Mouse (Mus musculus) ES-E14 (cell line): Measurements from ENCODE around the gene Scn8a. TPM values are rescaled to one million over a fixed set of nuclear protein-coding genes. Genes with fewer than 3 reads are reported as not detected.

Source experiments
- DNase-seq: peaks from one replicate; pipeline ENCODE4 v3.0.0-alpha.2; 2013; ENCODE audit warnings: low read depth, low spot score
- H3K27ac ChIP-seq: 2 replicates; pipeline ENCODE4 v1.5.1; 2012; ENCODE audit warnings: low read depth, mild to moderate bottlenecking, low read length, moderate library complexity, mixed read lengths; ENCODE audit not compliant: poor library complexity, insufficient read depth, severe bottlenecking
- H3K36me3 ChIP-seq: 2 replicates; pipeline ENCODE4 v1.6.1; 2012; ENCODE audit warnings: mild to moderate bottlenecking, low read length, moderate library complexity, mixed read lengths; ENCODE audit not compliant: control insufficient read depth, poor library complexity, insufficient read depth, severe bottlenecking
- H3K4me1 ChIP-seq, 2 experiments: fragments of 150-350 bp in 1 of 2; sonication (generic) in 1 of 2; 2 replicates each; pipeline ENCODE4 v1.6.1; 2012; ENCODE audit warnings: low read length in 2 of 2, mild to moderate bottlenecking in 1 of 2, mixed read lengths in 1 of 2; ENCODE audit not compliant: control insufficient read depth in 2 of 2, insufficient read depth in 2 of 2, poor library complexity in 1 of 2
- H3K4me3 ChIP-seq, 2 experiments: fragments of 150-350 bp in 1 of 2; sonication (generic) in 1 of 2; 2 replicates each; pipeline ENCODE4 v1.5.1; 2012; ENCODE audit warnings: low read length in 2 of 2, low read depth in 1 of 2, mild to moderate bottlenecking in 1 of 2, mixed read lengths in 1 of 2; ENCODE audit not compliant: insufficient read depth in 1 of 2, poor library complexity in 1 of 2, severe bottlenecking in 1 of 2
- H3K9ac ChIP-seq: 2 replicates; pipeline ENCODE4 v1.6.1; 2012; ENCODE audit warnings: low read depth, mild to moderate bottlenecking, low read length, mixed read lengths; ENCODE audit not compliant: poor library complexity, insufficient read depth, severe bottlenecking
- H3K9me3 ChIP-seq: fragments of 150-350 bp; sonication (generic); 2 replicates; pipeline ENCODE4 v1.6.1; 2012; ENCODE audit warnings: low read depth, mild to moderate bottlenecking, low read length; ENCODE audit not compliant: control insufficient read depth, insufficient read depth
- CHD2 ChIP-seq: IDR thresholded peaks from 2 replicates; pipeline ENCODE4 v1.6.1; 2014; ENCODE audit warnings: mild to moderate bottlenecking, low read depth, low read length, inconsistent platforms
- HCFC1 ChIP-seq: IDR thresholded peaks from 2 replicates; pipeline ENCODE4 v1.6.1; 2012; ENCODE audit warnings: low read length, inconsistent platforms, borderline replicate concordance; ENCODE audit not compliant: insufficient read depth
- MAFK ChIP-seq: IDR thresholded peaks from 2 replicates; pipeline ENCODE4 v1.6.1; 2014; ENCODE audit warnings: mild to moderate bottlenecking, low read depth, low read length, inconsistent platforms; ENCODE audit not compliant: insufficient read depth
- ZC3H11A ChIP-seq: IDR thresholded peaks from 2 replicates; pipeline ENCODE4 v1.6.1; 2012; ENCODE audit warnings: low read depth, mild to moderate bottlenecking, inconsistent platforms, low read length, borderline replicate concordance
- ZNF384 ChIP-seq: IDR thresholded peaks from 2 replicates; pipeline ENCODE4 v1.6.1; 2012; ENCODE audit warnings: low read depth, low read length, inconsistent platforms
- in situ Hi-C, 2 experiments: fragments of 600-800 bp; cut with MboI; formaldehyde crosslinking; loops; one replicate each; pipeline ENCODE4 v1.15.1; 2025; ENCODE audit warnings: low sequenced_read_pairs in 2 of 2, inconsistent platforms in 1 of 2; ENCODE audit not compliant: unreplicated experiment in 2 of 2
- total RNA-seq: library from RNA; depleted of rRNA; stranded (reverse); fragments of 300-350 nt; gene quantifications from 2 replicates; pipeline ENCODE4 v1.2.3, GENCODE M21; 2012

The Scn8a gene
- total RNA-seq, 1 experiment: 6.1 TPM

GRCm38 (mm10) chr15:100829775-100830174 is 39.9 kb upstream of the Scn8a start:
- H3K27ac ChIP-seq: no peak overlapping the region
- no peak for TF ChIP-seq MAFK
- no peak for TF ChIP-seq ZNF384
- no peak for TF ChIP-seq CHD2
- TF ChIP-seq ZC3H11A: no peak
- no peak for TF ChIP-seq HCFC1
- DNase-seq: no peak
- H3K4me3 ChIP-seq: 0 out of 4 replicates have a peak overlapping the region, but pooled peaks of 1 of the 2 experiments have one; percentile 9
- H3K4me1 ChIP-seq: peaks cover under 1 to 2% of the 10 kb centered on the region in 2 experiments; a peak in 1 of 4 replicates
- in situ Hi-C loops: no loop called here
- H3K9me3 ChIP-seq: no peaks in the 10 kb centered on the region
- no peak overlapping the region for H3K9ac ChIP-seq
- H3K36me3 ChIP-seq: no peaks in the 10 kb centered on the region

- DNase-seq: peak; percentile 79
- no peak overlapping the region for H3K27ac ChIP-seq
- no peak for TF ChIP-seq ZNF384
- no peak for TF ChIP-seq HCFC1
- no peak for TF ChIP-seq MAFK
- no peak for TF ChIP-seq CHD2
- peak; percentile 65; the same call in 1 of the 2 replicates for TF ChIP-seq ZC3H11A
- no peak overlapping the region for H3K4me3 ChIP-seq
- H3K9ac ChIP-seq: no peak overlapping the region
- H3K36me3 ChIP-seq: no peaks in the 10 kb centered on the region
- in situ Hi-C loops: no loop called here
- H3K9me3 ChIP-seq: no peaks in the 10 kb centered on the region
- no peaks in the 10 kb centered on the region for H3K4me1 ChIP-seq
Observed at GRCm38 (mm10) chr15:100830682-100831081, 39.0 kb upstream of the Scn8a start.

- Histone ChIP-seq H3K4me3 (no peak overlapping the region), H3K9me3 (no peaks in the 10 kb centered on the region), H3K27ac (no peak overlapping the region), H3K4me1 (no peaks in the 10 kb centered on the region), H3K36me3 (no peaks in the 10 kb centered on the region), H3K9ac (no peak overlapping the region)
- TF ChIP-seq ZNF384 (no peak), CHD2 (no peak), MAFK (no peak), HCFC1 (no peak)
- no peak for DNase-seq
- in situ Hi-C loops: no loop called here
Observed at GRCm38 (mm10) chr15:100832144-100832543, 37.5 kb upstream of the Scn8a start.

- no peak overlapping the region for H3K9ac ChIP-seq
- in situ Hi-C loops: no loop called here
- TF ChIP-seq ZC3H11A (no peak), MAFK (no peak), CHD2 (no peak), HCFC1 (no peak), ZNF384 (no peak)
- H3K4me1 ChIP-seq: no peaks in the 10 kb centered on the region
- H3K9me3 ChIP-seq: no peaks in the 10 kb centered on the region
- H3K27ac ChIP-seq: no peak overlapping the region
- no peak overlapping the region for H3K4me3 ChIP-seq
- no peak for DNase-seq
- H3K36me3 ChIP-seq: no peaks in the 10 kb centered on the region
Observed at GRCm38 (mm10) chr15:100832784-100833183, 36.9 kb upstream of the Scn8a start.

- Histone ChIP-seq H3K27ac (no peak overlapping the region), H3K4me3 (no peak overlapping the region)
Observed at GRCm38 (mm10) chr15:100836729-100837128, 32.9 kb upstream of the Scn8a start.

More at GRCm38 (mm10) chr15:100836729-100837128, 32.9 kb upstream of the Scn8a start:
- no peaks in the 10 kb centered on the region for H3K9me3 ChIP-seq
- H3K9ac ChIP-seq: no peak overlapping the region
- in situ Hi-C loops: no loop called here
- no peaks in the 10 kb centered on the region; a peak in 1 of 4 replicates for H3K4me1 ChIP-seq
- TF ChIP-seq ZNF384 (no peak), MAFK (no peak), HCFC1 (no peak), ZC3H11A (no peak), CHD2 (no peak)
- DNase-seq: no peak
- no peaks in the 10 kb centered on the region for H3K36me3 ChIP-seq
